Mouse (Mus musculus): ENCODE data around the gene Acot11.

DNA sequence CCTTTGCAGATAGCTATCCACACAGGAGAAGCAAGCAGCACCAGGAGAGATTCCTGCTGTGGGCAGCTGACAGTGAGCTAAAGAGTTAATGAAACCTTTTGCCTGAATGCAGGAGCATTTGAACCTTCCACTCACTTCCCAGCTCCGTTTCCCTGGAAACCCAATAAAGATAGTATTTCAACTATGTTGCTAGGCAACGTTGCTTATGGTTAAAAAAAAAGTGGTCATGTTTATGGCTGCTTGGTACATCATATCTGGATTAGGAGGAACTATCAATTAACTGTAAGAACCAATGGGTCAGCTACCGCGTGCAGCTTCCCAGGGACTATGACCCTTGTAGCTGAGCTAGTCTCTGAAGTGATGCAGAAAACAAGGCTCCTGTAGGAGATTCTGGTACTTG lies 104.0 kb downstream of the Acot11 start:
- no peak for TF ChIP-seq CTCF (IDR thresholded peaks at IDR 0.05)
- no peak for TF ChIP-seq EP300 (IDR thresholded peaks at IDR 0.05)

Measured in lung, postnatal 0 days (tissue).